Mouse (Mus musculus) forebrain, embryonic 12.5 days (tissue): ENCODE results near the gene Atrnl1. TPM values are rescaled to one million over a fixed set of nuclear protein-coding genes. Genes with fewer than 3 reads are reported as not detected.

Experiments
- ATAC-seq: fragments of 200-750 bp; cut with Nextera tagmentation; 2 replicates; pipeline ENCODE4 v1.8.0; 2017; ENCODE audit warnings: moderate TSS enrichment; ENCODE audit not compliant: low FRiP score
- H3K27ac ChIP-seq: fragments of 300-500 bp; sonication (generic); 2 replicates; pipeline ENCODE4 v1.5.1; 2016; ENCODE audit warnings: mild to moderate bottlenecking
- H3K27me3 ChIP-seq: fragments of 300-500 bp; sonication (generic); 2 replicates; pipeline ENCODE4 v1.6.1; 2016; ENCODE audit warnings: mild to moderate bottlenecking
- H3K36me3 ChIP-seq: fragments of 300-500 bp; sonication (generic); replicated peaks from 2 replicates; pipeline ENCODE4 v1.6.1; 2016; ENCODE audit warnings: mild to moderate bottlenecking
- H3K4me1 ChIP-seq: fragments of 300-500 bp; sonication (generic); 2 replicates; pipeline ENCODE4 v1.6.1; 2016
- H3K4me2 ChIP-seq: fragments of 300-500 bp; sonication (generic); 2 replicates; pipeline ENCODE4 v1.6.1; 2016; ENCODE audit warnings: mild to moderate bottlenecking, moderate library complexity
- H3K4me3 ChIP-seq: fragments of 300-500 bp; sonication (generic); replicated peaks from 2 replicates; pipeline ENCODE4 v1.5.1; 2016; ENCODE audit warnings: mild to moderate bottlenecking
- H3K9ac ChIP-seq: fragments of 300-500 bp; sonication (generic); 2 replicates; pipeline ENCODE4 v1.6.1; 2016; ENCODE audit warnings: mild to moderate bottlenecking
- H3K9me3 ChIP-seq: fragments of 300-500 bp; sonication (generic); 2 replicates; pipeline ENCODE4 v1.6.1; 2016
- WGBS: fragments of 180-500 bp; shearing (Covaris S2); methylation state at CpG from one replicate; pipeline ENCODE4 v1.1.7; 2016; 5-methylcytosine and 5-hydroxymethylcytosine counted together
- polyA plus RNA-seq: library from polyadenylated mRNA; unstranded; fragments of >200 nt; fragmentation: Nextera tagmentation; extraction: Ambion mirVana; gene quantifications from 2 replicates; pipeline ENCODE4 v1.2.1, GENCODE M21; 2016

Gene Atrnl1
- polyA plus RNA-seq, 1 experiment from 2014 or later = 7.8 TPM

DNA sequence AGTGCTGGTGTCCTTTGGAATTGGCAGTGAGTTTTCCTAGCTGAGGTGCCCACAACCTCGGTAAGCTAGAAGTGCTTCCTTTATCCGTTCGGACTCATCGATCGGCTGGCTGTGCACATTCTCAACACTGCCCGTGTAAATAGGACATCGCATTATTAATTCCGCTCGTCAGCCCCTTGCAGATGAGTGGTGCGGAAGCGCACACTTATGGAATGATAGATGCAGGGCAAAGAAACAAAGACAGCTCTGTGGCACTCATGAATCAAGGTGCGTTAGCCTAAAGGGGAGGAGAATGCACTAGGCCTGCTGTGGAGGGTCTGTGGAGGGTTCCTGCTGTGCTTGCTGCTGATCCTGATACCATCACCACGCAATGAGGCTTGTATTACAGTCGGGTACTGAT is 474.0 kb downstream of the Atrnl1 start:
- ATAC-seq = no peak
- H3K9ac ChIP-seq = no peak overlapping the region
- no peak overlapping the region for H3K4me3 ChIP-seq
- H3K36me3 ChIP-seq = no peaks in the 10 kb centered on the region
- H3K4me2 ChIP-seq = no peak overlapping the region
- no peak overlapping the region for H3K27ac ChIP-seq
- WGBS = 84% methylated on average over 14 of the region's 14 CpGs
- no peaks in the 10 kb centered on the region for H3K9me3 ChIP-seq
- H3K4me1 ChIP-seq = no peaks in the 10 kb centered on the region
- no peaks in the 10 kb centered on the region for H3K27me3 ChIP-seq

DNA sequence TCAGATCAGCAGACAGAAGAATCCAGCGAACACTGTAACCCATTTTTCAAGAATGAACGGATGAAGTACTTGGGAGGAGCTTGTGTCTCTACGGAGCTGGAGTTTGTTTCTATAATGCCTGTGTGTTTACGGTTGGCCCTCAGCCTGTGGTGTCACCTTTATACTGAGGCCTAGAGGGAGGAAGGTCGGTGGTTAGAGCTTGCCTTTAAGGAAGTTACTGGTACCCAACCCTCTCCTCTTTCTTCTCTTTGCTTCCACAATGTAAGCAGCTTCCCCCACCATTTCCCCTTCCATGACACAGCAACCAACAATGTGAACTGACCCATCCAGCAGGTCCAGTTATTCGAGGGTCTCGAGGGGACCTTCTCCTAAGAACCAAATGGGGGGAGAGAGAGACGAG is 475.9 kb downstream of the Atrnl1 start:
- no peak overlapping the region for H3K4me2 ChIP-seq
- H3K4me3 ChIP-seq = no peak overlapping the region
- no peak overlapping the region for H3K9ac ChIP-seq
- no peak overlapping the region for H3K27ac ChIP-seq
- no peak for ATAC-seq
- H3K4me1 ChIP-seq = no peaks in the 10 kb centered on the region
- no peaks in the 10 kb centered on the region for H3K9me3 ChIP-seq
- H3K36me3 ChIP-seq = no peaks in the 10 kb centered on the region
- WGBS = 92% methylated on average over 8 of the region's 8 CpGs
- H3K27me3 ChIP-seq = no peaks in the 10 kb centered on the region

DNA sequence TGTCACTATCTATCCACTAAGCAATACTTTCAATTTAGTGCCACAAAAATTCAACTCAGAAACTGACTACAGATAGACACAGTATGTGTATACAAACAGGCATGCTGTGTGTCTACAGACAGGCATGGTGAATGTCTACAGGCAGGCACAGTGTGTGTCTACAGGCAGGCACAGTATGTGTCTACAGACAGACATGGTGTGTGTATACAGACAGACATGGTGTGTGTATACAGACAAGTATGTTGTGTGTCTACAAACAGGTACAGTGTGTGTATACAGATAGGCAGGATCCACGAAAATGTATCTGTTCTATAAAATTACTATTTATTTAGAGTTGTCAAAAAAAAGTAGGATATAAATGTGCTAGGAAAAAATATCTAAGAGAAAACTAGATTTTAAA is 477.1 kb downstream of the Atrnl1 start:
- no peak for ATAC-seq
- H3K4me1 ChIP-seq = no peaks in the 10 kb centered on the region
- WGBS = 88% methylated on average over 1 of the region's 1 CpGs

DNA sequence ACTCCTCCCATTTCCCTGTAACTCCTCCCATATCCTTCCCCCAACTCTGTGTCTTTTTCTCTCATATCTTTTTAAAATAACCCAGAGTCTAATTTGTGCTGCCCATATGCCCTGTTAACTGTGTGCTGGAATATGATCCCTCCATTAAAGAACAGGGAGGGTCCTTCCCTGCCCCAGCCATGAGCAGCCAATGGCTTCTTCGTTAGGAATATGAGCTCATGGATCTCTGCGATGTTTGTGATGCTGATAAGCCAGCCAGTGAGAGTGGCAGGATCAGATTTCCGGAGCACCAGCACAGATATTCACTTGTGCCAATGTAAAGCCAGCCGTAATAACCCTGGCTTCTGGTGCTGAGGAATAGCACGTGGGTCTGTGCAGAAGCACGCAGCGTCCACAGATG is 477.6 kb downstream of the Atrnl1 start:
- no peaks in the 10 kb centered on the region; the same call in 1 of the 2 replicates for H3K27me3 ChIP-seq
- no peaks in the 10 kb centered on the region for H3K4me1 ChIP-seq
- no peak for ATAC-seq
- no peaks in the 10 kb centered on the region for H3K36me3 ChIP-seq
- no peak overlapping the region for H3K4me3 ChIP-seq
- H3K9ac ChIP-seq = no peak overlapping the region
- 67% methylated on average over 7 of the region's 7 CpGs for WGBS
- H3K9me3 ChIP-seq = no peaks in the 10 kb centered on the region
- no peak overlapping the region for H3K27ac ChIP-seq
- no peak overlapping the region for H3K4me2 ChIP-seq

More for the DNA sequence above, 477.1 kb downstream of the Atrnl1 start:
- H3K4me3 ChIP-seq = no peak overlapping the region
- no peaks in the 10 kb centered on the region for H3K36me3 ChIP-seq
- no peak overlapping the region for H3K9ac ChIP-seq
- H3K27me3 ChIP-seq = no peaks in the 10 kb centered on the region
- no peak overlapping the region for H3K4me2 ChIP-seq
- H3K9me3 ChIP-seq = no peaks in the 10 kb centered on the region
- H3K27ac ChIP-seq = no peak overlapping the region

DNA sequence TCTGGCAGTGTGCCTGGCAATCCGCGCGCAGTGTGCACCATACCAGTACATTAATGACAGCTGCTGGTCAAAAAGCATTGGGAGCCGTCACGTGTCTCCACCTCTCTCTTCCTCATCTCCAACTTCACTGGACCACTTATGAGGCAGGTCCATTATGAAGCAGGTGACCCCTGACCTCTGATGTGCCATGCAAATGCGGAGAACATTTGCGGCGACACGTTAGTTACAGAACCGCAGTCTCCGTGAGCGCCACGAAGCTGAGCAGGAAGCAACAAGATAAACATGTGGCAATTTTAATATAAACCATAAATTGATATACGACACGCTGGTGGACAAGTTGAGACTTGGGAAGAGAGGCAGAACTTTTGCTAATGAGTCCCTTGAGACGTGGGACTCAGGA is 481.1 kb downstream of the Atrnl1 start:
- Histone ChIP-seq H3K36me3 (no peaks in the 10 kb centered on the region), H3K9ac (no peak overlapping the region), H3K4me2 (no peak overlapping the region), H3K9me3 (no peaks in the 10 kb centered on the region), H3K27me3 (no peaks in the 10 kb centered on the region; the same call in 1 of the 2 replicates), H3K4me1 (peaks cover 13% of the 10 kb centered on the region; the same call in 1 of the 2 replicates), H3K4me3 (no peak overlapping the region), H3K27ac (no peak overlapping the region)
- no peak for ATAC-seq
- WGBS = 94% methylated on average over 16 of the region's 16 CpGs

DNA sequence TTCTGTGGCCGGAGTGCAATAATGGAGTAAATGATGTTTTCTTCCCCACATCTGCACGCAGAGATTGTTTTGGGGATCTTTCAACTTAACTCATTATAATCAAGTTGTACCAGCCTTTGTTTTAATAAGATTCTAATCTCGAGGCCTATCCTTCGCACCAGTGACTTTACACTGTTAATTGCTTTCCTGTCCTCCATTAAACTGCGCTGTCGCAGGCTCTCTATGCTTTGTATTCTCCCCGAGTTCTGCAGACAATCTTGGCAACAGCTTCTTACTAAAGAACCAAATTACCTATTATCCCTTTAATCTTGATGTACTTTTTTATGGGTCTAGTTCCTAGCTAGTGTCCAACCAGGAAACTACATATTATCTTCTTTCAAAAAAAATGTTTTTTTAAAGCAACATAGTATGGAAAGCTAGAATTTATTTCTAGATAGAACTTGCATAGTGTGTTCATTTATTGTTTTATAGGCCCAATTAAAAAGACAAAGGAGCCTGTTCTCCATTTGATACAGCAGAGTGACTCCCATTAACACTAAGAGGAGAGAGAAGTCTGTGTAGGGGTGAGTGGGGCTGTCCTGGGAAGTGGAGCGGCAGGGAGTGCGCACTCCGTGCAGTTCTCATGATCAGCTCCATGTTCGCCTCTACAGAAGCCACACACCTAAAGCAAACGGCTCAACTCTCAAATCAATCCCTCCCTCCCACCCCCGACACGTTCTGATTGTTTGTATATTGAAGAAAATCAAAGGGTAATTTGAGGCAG is 484.1 kb downstream of the Atrnl1 start:
- 0 out of 2 replicates have a peak overlapping the region, but pooled peaks have one; percentile 42 for H3K27ac ChIP-seq
- no peak overlapping the region for H3K4me3 ChIP-seq
- 25% methylated on average over 14 of the region's 14 CpGs for WGBS
- peak; percentile 61; the same call in 1 of the 2 replicates for ATAC-seq
- H3K9ac ChIP-seq = no peak overlapping the region
- peaks cover 13% of the 10 kb centered on the region; the same call in 1 of the 2 replicates for H3K4me1 ChIP-seq
- H3K27me3 ChIP-seq = peaks cover 16% of the 10 kb centered on the region
- no peak overlapping the region for H3K4me2 ChIP-seq
- no peaks in the 10 kb centered on the region for H3K9me3 ChIP-seq
- H3K36me3 ChIP-seq = no peaks in the 10 kb centered on the region

DNA sequence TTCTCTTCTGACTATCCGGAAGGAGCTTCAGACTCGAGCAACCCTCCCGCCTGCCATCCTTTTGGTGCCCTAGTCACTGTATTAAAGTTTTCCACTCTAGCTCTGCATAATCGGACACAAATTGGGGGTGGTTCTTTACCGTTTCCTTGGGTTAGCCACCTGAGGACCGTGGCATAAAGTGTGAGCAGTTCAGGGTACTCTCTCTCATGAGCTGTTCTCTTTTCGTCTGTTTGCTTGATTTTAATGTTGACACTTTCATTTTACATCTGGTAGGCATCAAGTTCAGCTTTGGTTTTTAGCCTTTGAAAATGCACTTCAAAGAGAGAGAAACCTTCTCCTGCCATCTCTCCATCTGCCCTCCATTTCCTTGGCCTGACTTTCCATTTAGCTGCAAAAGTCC is 484.9 kb downstream of the Atrnl1 start:
- peaks cover 13% of the 10 kb centered on the region; the same call in 1 of the 2 replicates for H3K4me1 ChIP-seq
- H3K9ac ChIP-seq = no peak overlapping the region
- no peak overlapping the region for H3K4me2 ChIP-seq
- no peaks in the 10 kb centered on the region for H3K36me3 ChIP-seq
- peaks cover 23% of the 10 kb centered on the region for H3K27me3 ChIP-seq
- no peaks in the 10 kb centered on the region for H3K9me3 ChIP-seq
- WGBS = 80% methylated on average over 7 of the region's 7 CpGs
- no peak overlapping the region for H3K27ac ChIP-seq
- no peak overlapping the region for H3K4me3 ChIP-seq
- ATAC-seq = no peak

DNA sequence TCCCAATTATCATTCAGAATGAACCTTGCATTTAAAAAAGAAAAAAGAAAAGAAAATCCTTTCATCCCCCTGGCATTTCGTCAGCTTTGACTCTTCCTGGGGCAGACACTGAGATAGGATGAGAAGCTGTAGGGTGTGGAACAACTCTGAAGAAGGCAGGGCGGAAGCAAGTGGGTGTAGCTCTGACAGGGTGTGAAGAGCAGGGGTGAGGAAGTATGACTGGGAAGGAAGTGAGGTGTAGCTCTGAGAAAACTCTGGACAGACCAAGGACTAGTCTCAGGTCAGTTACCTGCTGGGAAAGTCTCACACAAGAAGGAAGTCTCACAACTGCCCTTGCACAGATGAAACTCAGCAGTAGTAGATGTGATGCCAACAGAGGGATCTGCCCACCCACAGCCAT is 486.4 kb downstream of the Atrnl1 start:
- Histone ChIP-seq H3K4me2 (no peak overlapping the region), H3K4me1 (peaks cover 13% of the 10 kb centered on the region; the same call in 1 of the 2 replicates), H3K9me3 (no peaks in the 10 kb centered on the region), H3K27ac (no peak overlapping the region), H3K4me3 (no peak overlapping the region), H3K27me3 (peaks cover 33% of the 10 kb centered on the region), H3K36me3 (no peaks in the 10 kb centered on the region), H3K9ac (no peak overlapping the region)
- 77% methylated on average over 2 of the region's 2 CpGs for WGBS
- no peak for ATAC-seq

DNA sequence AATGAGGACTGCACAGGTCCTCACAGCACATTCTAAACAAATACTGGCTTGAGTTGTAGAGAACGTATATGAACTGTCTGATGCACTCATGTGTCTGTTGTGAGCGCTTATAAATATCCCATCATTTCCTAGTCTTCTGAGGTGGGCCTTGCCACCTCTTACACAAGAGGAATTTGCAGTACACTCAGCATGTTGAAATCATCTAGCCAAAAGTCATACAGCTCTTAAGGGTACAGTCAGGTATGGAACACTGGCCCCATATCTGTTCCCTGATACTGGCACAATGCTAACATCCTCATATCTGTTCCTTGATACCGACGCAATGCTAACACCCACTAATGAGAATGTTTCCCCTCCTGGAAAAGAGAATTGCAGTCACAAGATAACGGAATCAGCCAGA is 488.7 kb downstream of the Atrnl1 start:
- no peak for ATAC-seq
- no peak overlapping the region for H3K4me3 ChIP-seq
- no peak overlapping the region for H3K27ac ChIP-seq
- 94% methylated on average over 5 of the region's 5 CpGs for WGBS
- peaks cover 55% of the 10 kb centered on the region for H3K27me3 ChIP-seq
- no peaks in the 10 kb centered on the region for H3K36me3 ChIP-seq
- no peak overlapping the region for H3K4me2 ChIP-seq
- peaks cover 10% of the 10 kb centered on the region; the same call in 1 of the 2 replicates for H3K4me1 ChIP-seq
- no peaks in the 10 kb centered on the region for H3K9me3 ChIP-seq
- no peak overlapping the region for H3K9ac ChIP-seq

DNA sequence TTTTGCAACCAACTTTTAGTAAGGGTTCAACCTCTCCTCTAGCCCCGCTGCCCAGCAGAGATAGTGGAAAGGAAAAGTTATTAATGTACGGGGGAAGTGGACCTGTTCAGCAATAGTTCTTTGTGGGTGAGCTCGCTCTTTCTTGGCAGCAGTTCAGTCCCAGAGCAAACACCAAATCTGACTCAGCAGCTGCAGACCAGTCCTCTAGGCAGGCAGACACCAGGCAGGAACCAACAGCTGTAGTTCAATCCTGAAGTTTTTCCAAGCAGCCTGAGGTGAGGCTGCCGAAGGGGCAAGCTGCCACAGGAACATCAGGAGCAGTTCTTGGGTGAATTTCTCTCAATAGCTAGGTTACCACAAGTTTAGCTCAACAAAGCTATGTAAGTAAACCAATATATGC is 489.5 kb downstream of the Atrnl1 start:
- 89% methylated on average over 4 of the region's 4 CpGs for WGBS

DNA sequence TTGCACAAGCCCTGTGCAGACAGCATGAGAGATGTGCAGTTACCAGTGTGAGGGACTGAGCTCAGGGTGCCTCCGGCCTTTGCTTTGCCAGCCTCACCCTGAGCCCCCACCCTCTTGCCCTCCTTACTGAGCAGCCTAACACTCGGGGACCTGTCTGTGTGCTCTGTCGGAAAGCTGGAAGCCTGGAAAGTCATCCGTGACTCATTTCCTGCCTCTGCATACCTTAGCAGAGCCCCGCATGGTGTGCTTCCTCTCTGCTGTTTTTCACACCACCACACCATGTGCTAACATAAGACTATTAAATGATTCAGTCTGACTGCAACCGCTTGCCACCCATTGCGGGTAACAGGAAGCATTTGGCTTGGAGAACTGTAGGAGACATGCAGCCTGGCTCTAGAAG is 493.7 kb downstream of the Atrnl1 start:
- 80% methylated on average over 7 of the region's 7 CpGs for WGBS
- ATAC-seq = no peak
- no peaks in the 10 kb centered on the region for H3K9me3 ChIP-seq
- no peaks in the 10 kb centered on the region for H3K36me3 ChIP-seq
- peaks cover 20% of the 10 kb centered on the region for H3K4me1 ChIP-seq
- H3K4me3 ChIP-seq = no peak overlapping the region
- H3K9ac ChIP-seq = no peak overlapping the region
- H3K27ac ChIP-seq = no peak overlapping the region
- peaks cover 73% of the 10 kb centered on the region for H3K27me3 ChIP-seq
- H3K4me2 ChIP-seq = no peak overlapping the region

More for the DNA sequence above, 489.5 kb downstream of the Atrnl1 start:
- H3K9me3 ChIP-seq = no peaks in the 10 kb centered on the region
- ATAC-seq = no peak
- H3K27ac ChIP-seq = no peak overlapping the region
- no peak overlapping the region for H3K9ac ChIP-seq
- peaks cover 4% of the 10 kb centered on the region; the same call in 1 of the 2 replicates for H3K4me1 ChIP-seq
- H3K36me3 ChIP-seq = no peaks in the 10 kb centered on the region
- H3K27me3 ChIP-seq = peaks cover 62% of the 10 kb centered on the region
- H3K4me2 ChIP-seq = no peak overlapping the region
- H3K4me3 ChIP-seq = no peak overlapping the region

DNA sequence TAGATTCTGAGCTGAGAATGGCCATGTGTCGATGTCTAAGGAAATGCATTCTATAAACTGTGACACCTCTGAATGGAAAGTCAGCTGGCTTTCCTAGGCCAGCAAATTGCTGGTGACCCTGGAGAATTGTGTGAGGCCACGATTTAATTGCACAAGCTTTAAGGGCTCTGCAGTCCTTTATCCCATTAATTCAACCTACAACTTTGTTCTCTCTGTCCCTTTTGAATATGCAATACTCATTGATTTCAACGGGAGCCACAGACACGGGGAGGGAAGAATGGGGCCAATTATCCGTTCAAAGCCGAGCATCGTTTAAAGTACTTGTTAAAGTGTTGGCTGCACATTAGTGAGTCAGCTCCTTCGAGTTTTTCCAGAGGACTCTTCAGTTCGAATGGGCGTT is 496.8 kb downstream of the Atrnl1 start:
- Histone ChIP-seq H3K27me3 (peaks cover 65% of the 10 kb centered on the region), H3K9ac (no peak overlapping the region), H3K36me3 (no peaks in the 10 kb centered on the region), H3K27ac (0 out of 2 replicates have a peak overlapping the region, but pooled peaks have one; percentile 42), H3K4me2 (no peak overlapping the region), H3K4me3 (no peak overlapping the region), H3K9me3 (no peaks in the 10 kb centered on the region), H3K4me1 (peaks cover 27% of the 10 kb centered on the region)
- peak; percentile 78 for ATAC-seq
- 13% methylated on average over 10 of the region's 10 CpGs for WGBS

DNA sequence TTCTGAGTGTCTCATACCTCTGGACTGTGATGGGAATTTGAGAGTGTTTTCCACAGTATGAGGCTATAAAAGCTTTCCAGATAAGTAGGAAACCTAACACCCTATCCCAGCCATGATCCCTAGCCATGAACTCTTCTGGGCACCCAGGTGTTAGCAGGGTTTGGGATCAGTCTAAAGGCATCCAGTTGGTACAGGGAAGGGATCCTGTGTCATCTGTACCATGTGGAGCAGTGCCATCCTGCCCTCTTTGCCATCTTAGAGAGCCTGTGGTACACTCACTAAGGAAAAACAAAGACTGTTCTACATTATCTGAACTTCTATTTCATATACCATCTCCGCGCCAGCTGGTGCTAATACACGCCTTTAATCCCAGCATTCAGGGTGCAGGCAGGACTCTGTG is 499.7 kb downstream of the Atrnl1 start:
- H3K27ac ChIP-seq = no peak overlapping the region
- H3K4me3 ChIP-seq = no peak overlapping the region
- H3K9ac ChIP-seq = no peak overlapping the region
- 93% methylated on average over 3 of the region's 3 CpGs for WGBS
- no peak overlapping the region for H3K4me2 ChIP-seq
- peaks cover 32% of the 10 kb centered on the region for H3K4me1 ChIP-seq
- no peaks in the 10 kb centered on the region for H3K36me3 ChIP-seq
- H3K27me3 ChIP-seq = peaks cover 48% of the 10 kb centered on the region
- H3K9me3 ChIP-seq = no peaks in the 10 kb centered on the region
- no peak for ATAC-seq
